Mouse (Mus musculus): Measurements from ENCODE around the gene Col4a3bp. TPM values are rescaled to one million over a fixed set of nuclear protein-coding genes. Genes with fewer than 3 reads are reported as not detected.

The Col4a3bp gene
- polyA plus RNA-seq, 1 experiment: 0.74 TPM

- H3K4me3 ChIP-seq (replicated peaks): no peak overlapping the region
- H3K36me3 ChIP-seq (ENCODE audit: control insufficient read depth): no peaks in the 10 kb centered on the region
- no peaks in the 10 kb centered on the region for H3K9me3 ChIP-seq (ENCODE audit: control insufficient read depth, low read length)
- TF ChIP-seq TAL1 (IDR thresholded peaks at IDR 0.05; ENCODE audit: low read length): no peak
- no peak for TF ChIP-seq GATA1 (IDR thresholded peaks at IDR 0.05; ENCODE audit: low read length)
- H3K27me3 ChIP-seq (ENCODE audit: control insufficient read depth): peaks cover 6% of the 10 kb centered on the region; the same call in 1 of the 2 replicates
- peaks cover 2% of the 10 kb centered on the region; the same call in 1 of the 2 replicates for H3K4me1 ChIP-seq (ENCODE audit: control insufficient read depth)
Measured at GRCm38 (mm10) chr13:96681088-96681620, 138.7 kb downstream of the Col4a3bp start.

- H3K4me3 ChIP-seq (replicated peaks): no peak overlapping the region
- no peaks in the 10 kb centered on the region for H3K36me3 ChIP-seq (ENCODE audit: control insufficient read depth)
- peaks cover 2% of the 10 kb centered on the region; the same call in 1 of the 2 replicates for H3K4me1 ChIP-seq (ENCODE audit: control insufficient read depth)
- H3K27me3 ChIP-seq (ENCODE audit: control insufficient read depth): peaks cover 8% of the 10 kb centered on the region; the same call in 1 of the 2 replicates
- TF ChIP-seq TAL1 (IDR thresholded peaks at IDR 0.05; ENCODE audit: low read length) (no peak), GATA1 (IDR thresholded peaks at IDR 0.05; ENCODE audit: low read length) (no peak)
- H3K9me3 ChIP-seq (ENCODE audit: control insufficient read depth, low read length): no peaks in the 10 kb centered on the region
Measured at GRCm38 (mm10) chr13:96684779-96685178, 142.4 kb downstream of the Col4a3bp start.

- peaks cover 8% of the 10 kb centered on the region; the same call in 1 of the 2 replicates for H3K27me3 ChIP-seq (ENCODE audit: control insufficient read depth)
- TF ChIP-seq GATA1 (IDR thresholded peaks at IDR 0.05; ENCODE audit: low read length): no peak
- no peak for TF ChIP-seq TAL1 (IDR thresholded peaks at IDR 0.05; ENCODE audit: low read length)
Measured at GRCm38 (mm10) chr13:96687261-96687660, 144.8 kb downstream of the Col4a3bp start.

More at GRCm38 (mm10) chr13:96687261-96687660, 144.8 kb downstream of the Col4a3bp start:
- H3K9me3 ChIP-seq (ENCODE audit: control insufficient read depth, low read length): no peaks in the 10 kb centered on the region
- no peaks in the 10 kb centered on the region for H3K36me3 ChIP-seq (ENCODE audit: control insufficient read depth)
- no peaks in the 10 kb centered on the region for H3K4me1 ChIP-seq (ENCODE audit: control insufficient read depth)
- no peak overlapping the region for H3K4me3 ChIP-seq (replicated peaks)

Other genes starting within 250 kb of the Col4a3bp start
- gene Poc5, start 154.3 kb upstream of the Col4a3bp start, polyA plus RNA-seq (2012): 0.45 and 0.95 TPM in 2 replicates
- gene Ankdd1b, start 71.4 kb upstream of the Col4a3bp start, polyA plus RNA-seq (2012): 0.02 TPM in 1 of 2 replicates, not detected in the other
- not detected in 2 replicates for gene Gm17622, start 51.9 kb upstream of the Col4a3bp start, polyA plus RNA-seq (2012)
- 0.03 and 0.06 TPM in 2 replicates for gene Polk, start within 50 bp of the Col4a3bp start, polyA plus RNA-seq (2012)
- gene Hmgcr, start 128.3 kb downstream of the Col4a3bp start, polyA plus RNA-seq (2012): 0.10 and 0.19 TPM in 2 replicates
- 0.01 TPM in 1 of 2 replicates, not detected in the other for gene Ankrd31, start 205.7 kb downstream of the Col4a3bp start, polyA plus RNA-seq (2012)